Mouse (Mus musculus) liver, embryonic 11.5 days (tissue): ENCODE measurements around the gene Lrp5. TPM values are rescaled to one million over a fixed set of nuclear protein-coding genes. Genes with fewer than 3 reads are reported as not detected.
A peak's percentile ranks its signal among the peaks of the same experiment; 100 is the strongest.

Source experiments
- ATAC-seq: fragments of 200-750 bp; cut with Nextera tagmentation; replicated peaks from 2 replicates; pipeline ENCODE4 v1.8.0; 2017; ENCODE audit warnings: moderate number of reproducible peaks, mild to moderate bottlenecking, moderate TSS enrichment, moderate library complexity; ENCODE audit not compliant: low FRiP score
- DNase-seq: peaks from one replicate; pipeline ENCODE4 v3.0.0-alpha.2; 2017; ENCODE audit warnings: low spot score
- H3K27ac ChIP-seq: fragments of 300-500 bp; sonication (generic); 2 replicates; pipeline ENCODE4 v1.5.1; 2014; ENCODE audit warnings: mild to moderate bottlenecking, low read depth, low read length, control low read depth
- H3K27me3 ChIP-seq: fragments of 300-500 bp; sonication (generic); replicated peaks from 2 replicates; pipeline ENCODE4 v1.6.1; 2014; ENCODE audit warnings: low read length, mixed read lengths; ENCODE audit not compliant: control insufficient read depth, insufficient read depth
- H3K36me3 ChIP-seq: fragments of 300-500 bp; sonication (generic); 2 replicates; pipeline ENCODE4 v1.6.1; 2014; ENCODE audit warnings: mild to moderate bottlenecking, low read length, moderate library complexity, mixed read lengths; ENCODE audit not compliant: control insufficient read depth, insufficient read depth
- H3K4me1 ChIP-seq: fragments of 300-500 bp; sonication (generic); replicated peaks from 2 replicates; pipeline ENCODE4 v1.6.1; 2014; ENCODE audit warnings: low read length, mixed read lengths; ENCODE audit not compliant: control insufficient read depth, insufficient read depth
- H3K4me2 ChIP-seq: fragments of 300-500 bp; sonication (generic); 2 replicates; pipeline ENCODE4 v1.6.1; 2014; ENCODE audit warnings: mild to moderate bottlenecking, control low read depth, moderate library complexity
- H3K4me3 ChIP-seq: fragments of 300-500 bp; sonication (generic); 2 replicates; pipeline ENCODE4 v1.5.1; 2014; ENCODE audit warnings: low read depth, low read length, control low read depth
- H3K9ac ChIP-seq: fragments of 300-500 bp; sonication (generic); 2 replicates; pipeline ENCODE4 v1.6.1; 2014; ENCODE audit warnings: low read depth, low read length, control low read depth
- H3K9me3 ChIP-seq: fragments of 300-500 bp; sonication (generic); 2 replicates; pipeline ENCODE4 v1.6.1; 2016; ENCODE audit warnings: low read length, inconsistent platforms, mixed read lengths; ENCODE audit not compliant: control insufficient read depth
- WGBS: fragments of 180-500 bp; shearing (Covaris S2); extraction: QIAGEN DNeasy Blood & Tissue Kit; methylation state at CpG from one replicate; pipeline ENCODE4 v1.1.7; 2014; 5-methylcytosine and 5-hydroxymethylcytosine counted together
- polyA plus RNA-seq: library from polyadenylated mRNA; unstranded; fragments of >200 nt; fragmentation: Nextera tagmentation; extraction: Ambion mirVana; gene quantifications from 2 replicates; pipeline ENCODE4 v1.2.1, GENCODE M21; 2014

Lrp5 gene
- polyA plus RNA-seq, 1 experiment from 2014 or later: 6.3 TPM

- H3K9me3 ChIP-seq: no peaks in the 10 kb centered on the region
- DNase-seq (no peak), ATAC-seq (no peak)
- H3K4me2 ChIP-seq: no peak overlapping the region
- peaks cover 8% of the 10 kb centered on the region for H3K4me1 ChIP-seq
- H3K27ac ChIP-seq: no peak overlapping the region
- H3K36me3 ChIP-seq: peaks cover 9% of the 10 kb centered on the region
- H3K9ac ChIP-seq: no peak overlapping the region
- no peaks in the 10 kb centered on the region for H3K27me3 ChIP-seq
- no peak overlapping the region for H3K4me3 ChIP-seq
- 78% methylated on average over 4 of the region's 4 CpGs for WGBS
Measured at GRCm38 (mm10) chr19:3645318-3645717, 41.0 kb downstream of the Lrp5 start.

- Histone ChIP-seq H3K36me3 (peaks cover 17% of the 10 kb centered on the region), H3K4me2 (no peak overlapping the region), H3K9ac (no peak overlapping the region), H3K27ac (no peak overlapping the region), H3K9me3 (no peaks in the 10 kb centered on the region), H3K27me3 (no peaks in the 10 kb centered on the region), H3K4me1 (peaks cover 19% of the 10 kb centered on the region), H3K4me3 (no peak overlapping the region)
- 88% methylated on average over 7 of the region's 7 CpGs for WGBS
- ATAC-seq (no peak), DNase-seq (no peak)
Measured at GRCm38 (mm10) chr19:3639561-3639960, 46.8 kb downstream of the Lrp5 start.

GRCm38 (mm10) chr19:3638698-3639097 lies 47.7 kb downstream of the Lrp5 start:
- no peak for DNase-seq

GRCm38 (mm10) chr19:3632018-3632417 lies 54.3 kb downstream of the Lrp5 start:
- Histone ChIP-seq H3K9me3 (no peaks in the 10 kb centered on the region), H3K9ac (no peak overlapping the region), H3K27me3 (no peaks in the 10 kb centered on the region), H3K27ac (no peak overlapping the region), H3K36me3 (peaks cover 10% of the 10 kb centered on the region; the same call in 1 of the 2 replicates), H3K4me2 (no peak overlapping the region), H3K4me1 (peaks cover 4% of the 10 kb centered on the region; the same call in 1 of the 2 replicates), H3K4me3 (no peak overlapping the region)
- 85% methylated on average over 7 of the region's 7 CpGs for WGBS
- DNase-seq (no peak), ATAC-seq (no peak)

More at GRCm38 (mm10) chr19:3638698-3639097, 47.7 kb downstream of the Lrp5 start:
- WGBS: 59% methylated on average over 8 of the region's 8 CpGs
- ATAC-seq: no peak
- Histone ChIP-seq H3K9me3 (no peaks in the 10 kb centered on the region), H3K4me1 (peaks cover 19% of the 10 kb centered on the region), H3K4me2 (no peak overlapping the region), H3K36me3 (peaks cover 17% of the 10 kb centered on the region), H3K4me3 (no peak overlapping the region), H3K9ac (no peak overlapping the region), H3K27me3 (no peaks in the 10 kb centered on the region), H3K27ac (peak overlapping the region; percentile 45; the same call in 1 of the 2 replicates)

- Histone ChIP-seq H3K9me3 (no peaks in the 10 kb centered on the region), H3K4me3 (no peak overlapping the region), H3K27me3 (no peaks in the 10 kb centered on the region), H3K36me3 (peaks cover 10% of the 10 kb centered on the region; the same call in 1 of the 2 replicates), H3K4me2 (no peak overlapping the region), H3K4me1 (peaks cover 4% of the 10 kb centered on the region; the same call in 1 of the 2 replicates), H3K9ac (no peak overlapping the region), H3K27ac (no peak overlapping the region)
- WGBS: 83% methylated on average over 5 of the region's 5 CpGs
- DNase-seq: no peak
- ATAC-seq: no peak
Measured at GRCm38 (mm10) chr19:3631431-3631830, 54.9 kb downstream of the Lrp5 start.

GRCm38 (mm10) chr19:3630486-3630885 lies 55.9 kb downstream of the Lrp5 start:
- Histone ChIP-seq H3K9me3 (no peaks in the 10 kb centered on the region), H3K27ac (no peak overlapping the region), H3K9ac (no peak overlapping the region), H3K4me2 (no peak overlapping the region), H3K4me3 (no peak overlapping the region), H3K36me3 (peaks cover 10% of the 10 kb centered on the region; the same call in 1 of the 2 replicates), H3K4me1 (peaks cover 4% of the 10 kb centered on the region; the same call in 1 of the 2 replicates), H3K27me3 (no peaks in the 10 kb centered on the region)
- WGBS: 78% methylated on average over 5 of the region's 5 CpGs
- DNase-seq (no peak), ATAC-seq (no peak)

- Histone ChIP-seq H3K4me3 (no peak overlapping the region), H3K27me3 (no peaks in the 10 kb centered on the region), H3K36me3 (peaks cover 8% of the 10 kb centered on the region; the same call in 1 of the 2 replicates), H3K4me1 (peaks cover 4% of the 10 kb centered on the region; the same call in 1 of the 2 replicates), H3K9ac (no peak overlapping the region), H3K4me2 (no peak overlapping the region), H3K27ac (no peak overlapping the region), H3K9me3 (no peaks in the 10 kb centered on the region)
- 97% methylated on average over 20 of the region's 20 CpGs for WGBS
- no peak for ATAC-seq
- no peak for DNase-seq
Measured at GRCm38 (mm10) chr19:3630027-3630426, 56.3 kb downstream of the Lrp5 start.

- Histone ChIP-seq H3K4me2 (no peak overlapping the region), H3K36me3 (peaks cover 8% of the 10 kb centered on the region; the same call in 1 of the 2 replicates), H3K27me3 (no peaks in the 10 kb centered on the region), H3K9me3 (no peaks in the 10 kb centered on the region), H3K4me3 (no peak overlapping the region), H3K4me1 (no peaks in the 10 kb centered on the region), H3K9ac (no peak overlapping the region), H3K27ac (no peak overlapping the region)
- 88% methylated on average over 8 of the region's 8 CpGs for WGBS
- DNase-seq (no peak), ATAC-seq (no peak)
Measured at GRCm38 (mm10) chr19:3628223-3628622, 58.1 kb downstream of the Lrp5 start.

- DNase-seq: no peak
- ATAC-seq: no peak
- H3K27me3 ChIP-seq: no peaks in the 10 kb centered on the region
- H3K27ac ChIP-seq: no peak overlapping the region
- no peak overlapping the region for H3K4me2 ChIP-seq
- H3K36me3 ChIP-seq: peaks cover 27% of the 10 kb centered on the region
- H3K9ac ChIP-seq: no peak overlapping the region
- WGBS: 80% methylated on average over 7 of the region's 7 CpGs
- H3K4me1 ChIP-seq: no peaks in the 10 kb centered on the region
- no peaks in the 10 kb centered on the region; the same call in 1 of the 2 replicates for H3K9me3 ChIP-seq
- H3K4me3 ChIP-seq: no peak overlapping the region
Measured at GRCm38 (mm10) chr19:3625111-3625510, 61.3 kb downstream of the Lrp5 start.
